Mouse (Mus musculus) megakaryocyte progenitor cell, adult 5-6 weeks (primary cell): ENCODE measurements around the gene Ctnnd1. TPM values are rescaled to one million over a fixed set of nuclear protein-coding genes. Genes with fewer than 3 reads are reported as not detected.
A peak's percentile ranks its signal among the peaks of the same experiment; 100 is the strongest.
"Not testable (repeated sequence)": the region's sequence is repeated elsewhere in the genome, so short reads cannot be mapped to it uniquely, and the experiment has no call there.

ENCODE experiments used
- ATAC-seq: replicated peaks from 2 replicates; pipeline ENCODE4 v1.8.0; 2016; ENCODE audit warnings: mild to moderate bottlenecking, moderate TSS enrichment, inconsistent platforms; ENCODE audit not compliant: poor library complexity
- total RNA-seq, 2 experiments: library from RNA; stranded (forward) in 1 of 2; stranded (reverse) in 1 of 2; fragments of 157-497, 149-512 nt in 1 of 2; fragments of 200-1000 nt in 1 of 2; gene quantifications; 2 replicates each; pipeline versions ENCODE4 v1.2.3 to v1.2.4; 2015 to 2017

Ctnnd1 gene
- total RNA-seq (2015) (21.2 and 26.8 TPM in 2 replicates), total RNA-seq (2017) (18.4 and 27.5 TPM in 2 replicates)

DNA sequence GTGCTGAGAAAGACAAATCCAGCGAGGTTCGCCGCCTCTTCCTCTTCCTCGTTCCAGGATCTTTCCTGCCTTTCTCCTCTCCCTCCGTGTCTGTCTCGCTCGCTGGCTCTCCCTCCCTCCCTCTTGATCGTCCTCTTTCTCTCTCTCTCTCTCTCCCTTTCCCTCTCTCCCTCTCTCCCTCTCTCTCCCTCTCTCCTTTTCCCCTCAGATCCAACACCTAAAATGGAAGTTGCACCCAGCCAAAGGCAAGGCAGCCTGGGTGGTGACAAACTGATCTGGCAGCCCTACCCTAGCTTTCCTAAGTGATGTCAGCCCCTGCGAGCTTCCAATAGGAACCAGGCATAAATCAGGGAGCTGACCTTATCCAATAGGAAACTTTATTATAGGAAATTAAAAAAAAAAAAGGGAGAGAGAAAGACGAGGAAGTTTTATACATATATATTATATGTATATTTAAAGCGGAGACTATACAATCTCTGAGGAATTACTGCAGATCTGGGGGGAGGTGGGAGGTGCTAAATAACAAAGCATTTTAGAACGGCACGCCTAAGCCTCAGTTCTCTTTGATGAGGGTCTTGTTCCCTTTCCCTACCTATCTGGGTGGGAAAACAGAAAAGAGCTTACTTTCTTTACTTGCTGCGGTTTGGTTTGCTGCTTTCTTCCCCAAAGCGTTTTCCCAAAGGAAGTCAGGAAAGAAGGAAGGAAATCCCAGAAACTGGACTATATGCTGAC, at the start of gene Ctnnd1:
TSS of gene Ctnnd1 (minus strand) at position 302 of the 732 bp plus-strand sequence.
- peak; percentile 97 for ATAC-seq

GRCm38 (mm10) chr2:84695007-84695695, 44.6 kb upstream of the Ctnnd1 start:
- no peak for ATAC-seq

- no peak for ATAC-seq
Observed at GRCm38 (mm10) chr2:84690050-84690449, 39.5 kb upstream of the Ctnnd1 start.

DNA sequence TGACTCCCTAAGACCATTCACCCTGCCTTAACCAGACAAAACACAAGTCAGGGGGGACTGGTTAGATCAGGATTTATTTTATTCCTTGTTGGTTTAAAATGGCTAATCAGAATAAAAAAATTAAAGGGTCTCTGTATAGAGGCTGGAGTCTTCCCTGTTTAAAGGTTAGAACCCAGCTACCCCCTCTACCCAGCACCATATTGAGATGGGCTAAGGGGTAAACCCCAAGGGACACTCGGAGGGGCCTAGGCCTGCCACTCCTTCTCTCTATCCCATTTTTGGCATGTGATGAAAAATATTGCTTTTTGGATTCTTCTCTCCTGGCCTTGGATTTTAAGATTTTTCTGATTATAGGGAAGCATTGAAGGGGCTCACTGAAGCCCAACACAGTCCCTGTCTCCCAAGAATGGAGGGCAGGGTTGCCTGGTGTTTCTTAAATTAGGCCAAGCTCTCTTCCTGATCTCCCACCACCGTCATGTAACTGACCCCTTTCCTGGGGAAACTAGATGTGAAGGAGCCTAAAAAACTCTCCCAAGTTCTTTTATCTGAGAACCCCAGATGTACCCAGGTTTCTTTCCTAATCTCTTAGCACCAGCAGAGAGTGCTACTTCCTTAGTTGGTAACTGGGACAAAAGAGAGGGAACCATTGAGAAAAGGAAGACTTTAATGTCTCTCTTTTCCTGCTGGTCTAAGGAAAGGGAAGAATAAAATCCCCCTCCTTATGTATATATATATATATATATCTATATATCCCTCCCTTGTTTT, 37.7 kb upstream of the Ctnnd1 start:
- no peak for ATAC-seq

DNA sequence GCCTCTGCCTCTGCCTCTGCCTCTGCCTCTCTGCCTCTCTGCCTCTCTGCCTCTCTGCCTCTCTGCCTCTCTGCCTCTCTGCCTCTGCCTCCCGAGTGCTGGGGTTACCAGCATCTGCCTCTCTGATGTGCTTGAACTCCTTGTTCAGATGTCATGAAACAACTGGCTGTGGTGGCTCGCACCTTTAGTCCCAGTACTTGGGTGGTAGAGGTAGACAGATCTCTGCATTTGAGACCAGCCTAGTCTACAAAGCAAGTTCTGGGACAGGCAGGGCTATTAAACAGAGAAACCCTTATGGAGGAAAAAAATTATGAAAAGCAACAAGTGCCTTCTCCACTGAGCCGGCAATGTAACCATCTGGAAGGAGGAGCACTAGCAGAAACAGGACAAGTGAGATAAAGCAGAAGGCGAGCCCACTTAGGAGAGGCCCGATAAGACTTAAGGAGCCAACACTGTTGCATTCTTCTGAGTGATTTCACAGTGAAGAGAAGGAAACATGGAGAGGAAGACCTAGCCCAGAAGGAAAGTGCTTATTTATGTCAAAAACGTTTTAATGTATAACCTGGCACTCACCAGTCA, 32.1 kb upstream of the Ctnnd1 start:
- ATAC-seq: peak; percentile 50

DNA sequence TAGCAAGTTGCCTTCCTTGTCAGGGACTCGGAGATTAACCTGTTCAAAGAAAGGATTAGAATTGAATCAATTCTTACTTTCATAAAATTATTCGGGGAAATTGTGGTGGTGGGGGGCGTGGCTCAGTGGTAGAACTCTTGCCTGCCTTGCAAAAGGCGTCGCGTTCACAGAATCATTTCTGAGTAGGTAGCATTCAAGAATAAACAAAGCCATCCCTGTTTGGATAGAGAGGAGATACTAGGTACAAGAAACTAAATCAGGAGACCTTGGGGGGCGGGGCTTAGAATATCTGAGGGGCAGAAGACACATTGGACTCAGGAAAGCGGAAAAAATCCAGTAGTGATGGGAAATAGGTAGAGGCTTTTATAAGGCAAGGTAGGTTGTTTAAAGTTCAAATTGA, 28.5 kb upstream of the Ctnnd1 start, which contains the start of gene Tmx2:
TSS of gene Tmx2 (minus strand) at position 125 of the 400 bp plus-strand sequence.
- no peak for ATAC-seq

- peak; percentile 93 for ATAC-seq
Observed at GRCm38 (mm10) chr2:84677968-84678880, 27.7 kb upstream of the Ctnnd1 start, which contains the start of the genes Gm28635 and Med19. TSS of gene Gm28635 (minus strand) at chr2:84678041. TSS of gene Med19 (plus strand) at chr2:84678402.

- ATAC-seq: peak; percentile 45
Observed at GRCm38 (mm10) chr2:84677270-84677967, 26.9 kb upstream of the Ctnnd1 start.

DNA sequence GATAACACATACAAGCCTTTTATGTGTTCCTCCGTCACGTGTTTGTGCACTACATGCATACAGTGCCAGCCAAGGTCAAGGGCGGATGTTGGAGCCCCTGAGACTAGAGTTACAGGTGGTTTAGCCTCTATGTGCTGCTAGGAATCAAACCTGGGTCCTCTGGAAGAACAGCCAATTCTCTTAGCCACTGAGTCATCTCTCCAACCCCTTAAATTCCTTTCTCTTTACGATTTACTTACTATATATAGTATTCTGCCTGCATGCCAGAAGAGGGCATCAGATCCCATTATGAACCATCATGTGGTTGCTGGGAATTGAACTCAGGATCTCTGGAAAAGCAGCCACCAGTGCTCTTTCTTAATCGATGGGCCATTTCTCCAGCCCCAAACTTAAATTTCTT, 21.0 kb upstream of the Ctnnd1 start:
- not testable (repeated sequence) for ATAC-seq

GRCm38 (mm10) chr2:84670569-84670933, 20.0 kb upstream of the Ctnnd1 start, which contains the start of gene Selenoh:
TSS of gene Selenoh (minus strand) at chr2:84670770.
- peak; percentile 86 for ATAC-seq

GRCm38 (mm10) chr2:84669828-84670568, 19.4 kb upstream of the Ctnnd1 start:
- peak; percentile 39; the same call in 1 of the 2 replicates for ATAC-seq

GRCm38 (mm10) chr2:84666081-84666480, 15.5 kb upstream of the Ctnnd1 start:
- no peak for ATAC-seq

DNA sequence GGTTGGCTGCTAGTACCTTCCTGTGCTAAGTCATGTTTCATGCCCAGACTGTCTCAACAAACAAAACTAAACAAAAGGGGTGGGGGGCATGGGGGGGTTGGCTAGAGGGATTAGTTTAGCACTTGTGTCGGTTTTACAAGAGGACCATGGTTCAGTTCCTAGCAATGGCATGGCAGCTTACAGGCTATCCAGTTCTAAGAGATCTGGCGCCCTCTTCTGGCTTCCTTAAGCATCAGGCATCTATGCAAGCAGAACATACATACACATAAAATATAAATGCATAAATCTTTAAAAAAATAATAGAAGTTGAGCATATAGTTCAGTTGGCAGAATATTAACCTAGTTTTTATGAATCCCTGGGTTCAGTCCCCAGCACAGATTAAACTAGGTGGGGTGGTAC, 12.3 kb upstream of the Ctnnd1 start:
- peak; percentile 85 for ATAC-seq

- peak; percentile 87 for ATAC-seq
Observed at GRCm38 (mm10) chr2:84660253-84660652, 9.7 kb upstream of the Ctnnd1 start.

DNA sequence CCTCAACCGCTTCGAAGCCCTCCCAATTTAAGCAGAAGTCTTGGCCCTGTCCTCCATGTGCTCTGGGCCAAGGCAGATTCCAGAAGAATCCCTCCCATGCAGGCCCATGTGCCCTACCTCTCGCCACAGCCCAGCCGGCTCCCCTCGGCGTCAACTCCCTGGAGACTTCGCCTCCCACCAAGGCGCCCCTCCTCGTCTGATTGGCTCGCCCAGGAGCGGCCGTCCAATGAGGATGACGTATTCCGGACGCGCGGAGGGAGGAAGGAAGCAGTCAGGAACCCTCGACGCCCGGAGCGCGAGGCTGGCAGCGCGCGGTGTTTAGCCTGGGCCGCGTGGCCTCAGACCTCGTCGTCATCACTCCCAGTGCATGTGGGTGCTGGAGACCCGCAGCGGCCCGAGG, 8.2 kb upstream of the Ctnnd1 start, which contains the start of gene Btbd18:
TSS of gene Btbd18 (plus strand) at position 274 of the 400 bp plus-strand sequence.
- no peak for ATAC-seq

- ATAC-seq: peak; percentile 84
Observed at GRCm38 (mm10) chr2:84655864-84656263, 5.3 kb upstream of the Ctnnd1 start.

GRCm38 (mm10) chr2:84653354-84653753, 2.8 kb upstream of the Ctnnd1 start:
- no peak for ATAC-seq

GRCm38 (mm10) chr2:84649674-84650073, 891 bp downstream of the Ctnnd1 start:
- ATAC-seq: no peak; the same call in 1 of the 2 replicates
